ENCODE assay signal across 26 mouse cellular contexts in genomic region chr11:63055596-63055995, GRCm38 (mm10). TPM values are rescaled to one million over a fixed set of nuclear protein-coding genes. Genes with fewer than 3 reads are reported as not detected.
"Had no signal": no experiment of that assay in that cellular context is flagged by ENCODE, and none has a peak within 500 bp of the region (broad histone marks: within the 10 kb centered on the region; RNA-seq: fewer than 3 reads in every experiment).

No protein-coding gene starts in this region.

- H3K36me3 ChIP-seq: kidney, embryonic 15.5 days; limb, embryonic 10.5 days; limb, embryonic 13.5 days; liver, embryonic 12.5 days; liver, embryonic 15.5 days; lung, embryonic 15.5 days; midbrain, embryonic 10.5 days; midbrain, embryonic 13.5 days; neural tube, embryonic 12.5 days; neural tube, embryonic 15.5 days had no signal

- H3K4me2 ChIP-seq: kidney, embryonic 15.5 days; limb, embryonic 13.5 days; liver, embryonic 12.5 days; liver, embryonic 15.5 days; lung, embryonic 15.5 days; midbrain, embryonic 13.5 days; neural tube, embryonic 12.5 days; neural tube, embryonic 15.5 days had no signal

- H3K4me3 ChIP-seq: kidney, embryonic 15.5 days; limb, embryonic 10.5 days; limb, embryonic 13.5 days; liver, embryonic 12.5 days; liver, embryonic 15.5 days; lung, embryonic 15.5 days; megakaryocyte, embryonic 14.5 days; midbrain, embryonic 10.5 days; midbrain, embryonic 13.5 days; neural tube, embryonic 12.5 days; neural tube, embryonic 15.5 days had no signal

- H3K27ac ChIP-seq: kidney, embryonic 15.5 days; limb, embryonic 10.5 days; limb, embryonic 13.5 days; liver, embryonic 12.5 days; liver, embryonic 15.5 days; lung, embryonic 15.5 days; midbrain, embryonic 10.5 days; midbrain, embryonic 13.5 days; neural tube, embryonic 12.5 days; neural tube, embryonic 15.5 days had no signal

- H3K9ac ChIP-seq: kidney, embryonic 15.5 days; limb, embryonic 13.5 days; liver, embryonic 12.5 days; liver, embryonic 15.5 days; lung, embryonic 15.5 days; midbrain, embryonic 13.5 days; neural tube, embryonic 12.5 days; neural tube, embryonic 15.5 days had no signal

- H3K4me1 ChIP-seq: kidney, embryonic 15.5 days; liver, embryonic 12.5 days; liver, embryonic 15.5 days; lung, embryonic 15.5 days; midbrain, embryonic 10.5 days; midbrain, embryonic 13.5 days; neural tube, embryonic 12.5 days; neural tube, embryonic 15.5 days had no signal

- H3K9me3 ChIP-seq: kidney, embryonic 15.5 days; limb, embryonic 10.5 days; limb, embryonic 13.5 days; liver, embryonic 12.5 days; liver, embryonic 15.5 days; lung, embryonic 15.5 days; megakaryocyte, embryonic 14.5 days; midbrain, embryonic 10.5 days; midbrain, embryonic 13.5 days; neural tube, embryonic 12.5 days; neural tube, embryonic 15.5 days had no signal

- H3K27me3 ChIP-seq: limb, embryonic 13.5 days; lung, embryonic 15.5 days; midbrain, embryonic 13.5 days; neural tube, embryonic 12.5 days; neural tube, embryonic 15.5 days had no signal

- ATAC-seq: liver, embryonic 12.5 days; midbrain, embryonic 13.5 days had no signal

- DNase-seq: kidney, adult 8-10 months; kidney, postnatal 14 days; kidney, postnatal 4 days; liver; lung, adult 18-20 months; lung, postnatal 10 days; lung, postnatal 36 days; right cerebral cortex, adult 18-20 months; right cerebral cortex, postnatal 14 days; right cerebral cortex, postnatal 4 days; thymus, adult 18-20 months; thymus, postnatal 36 days had no signal

RNA-seq across cellular contexts. Expression of gene Tekt3, which starts 5.9 kb away (rescaled TPM):
- polyA plus RNA-seq: kidney, embryonic 15.5 days; limb, embryonic 10.5 days; liver, embryonic 12.5 days; liver, embryonic 15.5 days; midbrain, embryonic 10.5 days; midbrain, embryonic 13.5 days; neural tube, embryonic 12.5 days; neural tube, embryonic 15.5 days; spleen, adult 2 months; stomach, embryonic 16.5 days; urinary bladder, adult 2 months had no signal
